Mouse (Mus musculus) midbrain, embryonic 15.5 days (tissue): ENCODE measurements around the gene Fam174b. TPM values are rescaled to one million over a fixed set of nuclear protein-coding genes. Genes with fewer than 3 reads are reported as not detected.

Experiments
- microRNA-seq: library from miRNA; unstranded; fragments of <30 nt; microRNA quantifications from one replicate; pipeline ENCODE4, GENCODE M21; 2016
- polyA plus RNA-seq: library from polyadenylated mRNA; unstranded; fragments of >200 nt; fragmentation: Nextera tagmentation; extraction: Ambion mirVana; gene quantifications from 2 replicates; pipeline ENCODE4 v1.2.1, GENCODE M21; 2015

Fam174b gene
- polyA plus RNA-seq, 1 experiment from 2014 or later = 34.4 TPM

Small RNA genes within 50 kb of the gene (microRNA-seq; reads per million reads assigned to microRNA genes)
- gene Mir7234 = not detected

Other genes with a start within 250 kb of the Fam174b start
- gene Chd2, start 198.5 kb upstream of the Fam174b start, polyA plus RNA-seq = 48.6 and 52.4 TPM in 2 replicates